Mouse (Mus musculus) embryo, embryonic 11 days (tissue): ENCODE measurements around the gene Tbccd1.
"Not testable (repeated sequence)": the region's sequence is repeated elsewhere in the genome, so short reads cannot be mapped to it uniquely, and the experiment has no call there.

ENCODE experiments used
- DNase-seq: peaks from one replicate; pipeline ENCODE4 v3.0.0-alpha.2; 2015

The Tbccd1 gene

GRCm38 (mm10) chr16:22779228-22779835 lies 78.1 kb downstream of the Tbccd1 start:
- no peak for DNase-seq

GRCm38 (mm10) chr16:22778296-22778695 lies 79.2 kb downstream of the Tbccd1 start:
- not testable (repeated sequence) for DNase-seq

GRCm38 (mm10) chr16:22775471-22775985 lies 81.9 kb downstream of the Tbccd1 start:
- DNase-seq: no peak

- no peak for DNase-seq
These were observed 88.8 kb downstream of the Tbccd1 start for GRCm38 (mm10) chr16:22768661-22769060.

GRCm38 (mm10) chr16:22767405-22767804 lies 90.1 kb downstream of the Tbccd1 start:
- peak; percentile 8 for DNase-seq

- DNase-seq: peak; percentile 10
These were observed 90.7 kb downstream of the Tbccd1 start for GRCm38 (mm10) chr16:22766738-22767211.

GRCm38 (mm10) chr16:22765531-22765930 lies 91.9 kb downstream of the Tbccd1 start:
- no peak for DNase-seq
